Mouse (Mus musculus) liver, embryonic 18 days (tissue): ENCODE measurements around the gene Olfr1393. TPM values are rescaled to one million over a fixed set of nuclear protein-coding genes. Genes with fewer than 3 reads are reported as not detected.

Source experiments
- polyA plus RNA-seq: library from polyadenylated mRNA; depleted of rRNA; stranded (reverse); fragments of >200 nt; gene quantifications from 2 replicates; pipeline ENCODE4 v1.2.3, GENCODE M21; 2012; rRNA removed

Olfr1393 gene
- polyA plus RNA-seq = 0.10 and 0.14 TPM in 2 replicates

DNA sequence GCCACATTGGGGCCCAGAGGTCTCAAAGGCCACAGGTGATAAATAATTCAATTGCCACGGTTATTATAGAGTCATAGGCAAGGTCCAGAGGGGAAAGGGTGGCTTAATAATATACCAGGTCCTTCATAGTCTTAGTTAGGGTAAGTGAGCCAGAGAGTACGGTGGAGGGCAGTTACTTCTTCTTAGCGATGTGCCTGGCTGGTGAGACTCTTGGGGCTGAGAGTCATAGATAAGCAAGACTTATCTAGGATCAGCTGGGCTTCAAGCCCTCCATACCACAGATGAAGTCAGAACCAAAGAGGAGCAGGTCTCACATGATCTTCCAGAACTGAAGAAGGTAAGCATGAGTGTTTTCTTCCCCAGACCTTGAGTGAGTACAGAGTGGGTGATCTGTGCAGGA, at the start of gene Olfr1393:
Gene Olfr1393 (plus strand): TSS at position 83 of the 400 bp plus-strand sequence.

DNA sequence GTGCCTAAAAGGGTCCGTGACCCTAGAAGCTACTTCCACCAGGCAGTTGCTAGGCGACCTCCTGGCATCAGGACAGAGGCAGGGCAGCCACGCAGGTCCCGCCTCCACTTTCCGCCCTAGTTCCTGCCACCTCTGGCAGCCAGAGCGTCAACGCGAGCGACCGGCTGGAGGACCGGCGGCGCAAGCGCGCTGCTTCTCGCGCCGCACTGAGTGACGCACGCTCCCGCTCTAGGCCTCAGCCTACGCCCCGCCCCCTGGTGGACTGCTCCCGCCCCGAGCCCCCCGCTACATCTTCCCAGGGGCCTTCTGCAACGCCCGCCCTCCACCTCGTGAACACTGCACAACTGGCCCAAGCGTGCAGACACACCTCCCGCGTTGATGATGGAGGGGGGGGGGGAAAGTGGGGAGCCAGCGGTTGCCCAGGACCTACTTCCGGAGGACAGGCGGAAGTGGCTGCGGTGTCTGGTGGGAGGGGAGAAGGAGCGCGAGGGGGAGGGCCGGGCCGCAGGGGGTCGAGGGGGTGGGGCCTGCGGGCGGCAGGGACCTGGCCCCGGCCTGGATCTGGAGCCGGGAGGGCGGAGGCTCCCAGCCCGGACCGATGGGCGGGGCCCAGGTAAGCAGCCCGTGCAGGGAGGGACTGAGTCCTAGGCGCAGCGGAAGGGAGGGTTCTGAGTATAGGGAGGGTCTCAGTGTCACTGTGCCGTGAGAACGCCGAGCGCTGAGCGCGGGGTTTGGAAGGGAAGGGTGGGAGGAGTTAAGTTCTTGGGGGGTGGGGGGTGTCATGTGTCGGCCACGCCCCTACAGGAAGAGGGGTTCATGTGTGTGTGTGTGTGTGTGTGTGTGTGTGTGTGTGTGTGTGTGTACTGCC, 34.1 kb upstream of the Olfr1393 start, which contains the start of gene Mgat1:
Gene Mgat1 (plus strand): TSS at position 465 of the 868 bp plus-strand sequence.

DNA sequence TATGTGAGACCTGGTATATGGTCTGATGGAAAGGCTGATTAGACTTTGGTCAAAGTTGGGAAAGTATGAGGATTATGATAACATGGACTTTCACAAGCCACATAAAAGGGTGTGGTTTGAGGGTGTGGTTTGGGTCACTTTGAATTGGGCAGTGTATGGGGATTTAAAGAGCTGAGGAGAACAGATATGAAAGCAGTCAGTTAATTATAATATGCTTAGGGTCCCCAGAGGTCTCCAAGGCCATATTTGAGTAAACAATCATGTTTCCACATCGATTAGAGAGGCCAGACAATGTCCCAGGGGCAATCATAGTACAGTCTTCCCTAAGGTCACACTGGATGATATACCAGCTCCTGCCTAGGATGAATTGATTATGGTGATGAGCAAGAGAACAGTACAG, 6.9 kb downstream of the Olfr1393 start, which contains the start of gene Olfr1392:
Gene Olfr1392 (plus strand): TSS at position 301 of the 400 bp plus-strand sequence.

DNA sequence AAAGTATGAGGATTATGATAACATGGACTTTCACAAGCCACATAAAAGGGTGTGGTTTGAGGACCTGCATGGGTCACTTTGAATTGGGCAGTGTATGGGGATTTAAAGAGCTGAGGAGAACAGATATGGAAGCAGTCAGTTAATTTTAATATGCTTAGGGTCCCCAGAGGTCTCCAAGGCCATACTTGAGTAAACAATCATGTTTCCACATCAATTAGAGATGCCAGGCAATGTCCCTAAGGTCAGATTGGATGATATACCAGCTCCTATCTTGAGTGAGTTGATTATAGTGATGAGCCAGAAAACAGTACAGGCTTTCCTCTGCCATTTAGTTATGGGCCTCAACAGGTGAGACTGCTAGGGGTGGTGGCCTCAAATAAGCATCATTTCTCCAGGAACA, 26.3 kb downstream of the Olfr1393 start, which contains the start of gene Olfr10:
Gene Olfr10 (plus strand): TSS at position 301 of the 400 bp plus-strand sequence.

DNA sequence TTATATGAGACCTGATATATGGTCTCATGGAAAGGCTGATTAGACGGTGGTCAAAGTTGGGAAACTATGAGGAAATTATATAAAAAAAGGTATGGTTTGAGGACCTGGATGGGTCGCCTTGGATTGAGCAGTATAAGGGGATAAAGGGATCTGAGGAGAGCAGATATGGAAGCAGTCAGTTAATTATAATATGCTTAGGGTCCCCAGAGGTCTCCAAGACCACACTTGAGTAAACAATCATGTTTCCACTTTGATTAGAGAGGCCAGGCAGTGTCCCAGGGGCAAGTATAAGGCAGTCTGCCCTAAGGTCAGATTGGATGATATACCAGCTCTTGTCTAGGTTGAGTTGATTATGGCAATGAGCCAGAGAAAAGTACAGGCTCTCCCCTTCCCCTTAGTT, 44.3 kb downstream of the Olfr1393 start, which contains the start of gene Olfr1391:
Gene Olfr1391 (plus strand): TSS at position 301 of the 400 bp plus-strand sequence.

Other genes starting within 250 kb of the Olfr1393 start
- gene 9930111J21Rik2, start 227.1 kb upstream of the Olfr1393 start, polyA plus RNA-seq = 1.9 TPM in 2 replicates
- gene Tgtp2, start 214.1 kb upstream of the Olfr1393 start, polyA plus RNA-seq = 1.8 and 5.0 TPM in 2 replicates
- 17.6 and 25.6 TPM in 2 replicates for gene Ifi47, start 201.7 kb upstream of the Olfr1393 start, polyA plus RNA-seq
- 0.02 TPM in 1 of 2 replicates, not detected in the other for gene Olfr1396, start 163.4 kb upstream of the Olfr1393 start, polyA plus RNA-seq
- gene Olfr1395, start 136.0 kb upstream of the Olfr1393 start, polyA plus RNA-seq = not detected in 2 replicates
- gene Olfr1394, start 123.9 kb upstream of the Olfr1393 start, polyA plus RNA-seq = not detected in 2 replicates
- gene Btnl9, start 91.1 kb upstream of the Olfr1393 start, polyA plus RNA-seq = 1.4 TPM in 2 replicates
- 5.3 and 5.4 TPM in 2 replicates for gene Zfp62, start 75.0 kb upstream of the Olfr1393 start, polyA plus RNA-seq
- gene Mgat1, start 34.1 kb upstream of the Olfr1393 start, polyA plus RNA-seq = 44.3 and 46.4 TPM in 2 replicates
- 0.02 TPM in 2 replicates for gene Olfr1392, start 7.0 kb downstream of the Olfr1393 start, polyA plus RNA-seq
- gene Olfr10, start 26.4 kb downstream of the Olfr1393 start, polyA plus RNA-seq = not detected in 2 replicates
- gene Olfr1391, start 44.4 kb downstream of the Olfr1393 start, polyA plus RNA-seq = not detected in 2 replicates
- gene Olfr1390, start 56.9 kb downstream of the Olfr1393 start, polyA plus RNA-seq = not detected in 2 replicates
- not detected in 2 replicates for gene Olfr1389, start 144.8 kb downstream of the Olfr1393 start, polyA plus RNA-seq
- gene Olfr1388, start 158.3 kb downstream of the Olfr1393 start, polyA plus RNA-seq = 0.05 and 0.06 TPM in 2 replicates
- not detected in 2 replicates for gene Olfr1387, start 177.0 kb downstream of the Olfr1393 start, polyA plus RNA-seq
- not detected in 2 replicates for gene Olfr1386, start 186.7 kb downstream of the Olfr1393 start, polyA plus RNA-seq
- not detected in 2 replicates for gene Olfr1385, start 210.8 kb downstream of the Olfr1393 start, polyA plus RNA-seq
- gene Olfr1384, start 228.4 kb downstream of the Olfr1393 start, polyA plus RNA-seq = not detected in 2 replicates
- gene Olfr1383, start 241.3 kb downstream of the Olfr1393 start, polyA plus RNA-seq = not detected in 2 replicates
- gene Olfr1382, start 249.9 kb downstream of the Olfr1393 start, polyA plus RNA-seq = not detected in 2 replicates